Mouse (Mus musculus): ENCODE measurements around the gene Syn3. TPM values are rescaled to one million over a fixed set of nuclear protein-coding genes. Genes with fewer than 3 reads are reported as not detected.
"Not testable (repeated sequence)": the region's sequence is repeated elsewhere in the genome, so short reads cannot be mapped to it uniquely, and the experiment has no call there.

Gene Syn3
- total RNA-seq, 1 experiment from 2014 or later, result 2.3 TPM

DNA sequence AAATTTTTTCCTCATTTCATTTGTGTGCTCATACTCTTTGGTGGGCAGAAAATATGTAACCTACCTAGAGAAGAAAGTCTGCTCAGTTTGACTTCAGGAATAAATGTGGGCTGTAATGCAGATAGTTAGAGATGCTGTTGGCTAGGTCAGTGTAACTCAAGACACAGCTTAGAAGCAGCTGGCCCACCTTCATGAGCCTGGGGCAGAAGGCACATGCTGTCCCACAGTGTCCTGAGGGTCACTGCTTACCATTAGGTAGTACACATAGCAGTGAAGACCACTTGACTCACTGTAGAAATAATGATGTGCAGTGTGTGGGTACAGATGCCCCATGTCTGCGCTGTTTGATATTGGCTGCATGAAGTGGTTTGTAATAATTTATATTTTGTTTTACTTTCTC, 452.3 kb downstream of the Syn3 start:
- DNase-seq, result no peak

DNA sequence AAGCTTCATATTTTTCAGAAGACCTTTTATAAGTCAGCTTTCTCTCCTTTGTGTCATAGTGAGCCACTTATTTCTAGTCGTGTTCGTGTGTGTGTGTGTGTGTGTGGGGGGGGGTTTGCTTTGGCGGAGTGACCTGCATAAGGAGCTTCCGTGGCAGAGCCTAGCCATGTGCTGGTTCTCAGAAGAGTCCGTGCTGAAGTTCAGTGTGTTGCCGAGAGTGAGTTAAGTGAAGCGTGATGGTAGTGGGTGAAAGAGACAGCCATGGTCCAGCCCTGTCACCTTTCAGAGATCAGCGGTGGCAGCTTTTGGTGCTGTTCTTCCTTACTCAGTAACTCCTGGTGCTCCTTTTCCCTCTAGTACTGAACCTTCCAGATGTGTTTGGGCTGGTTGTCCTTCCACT, 454.6 kb downstream of the Syn3 start:
- DNase-seq, result no peak

DNA sequence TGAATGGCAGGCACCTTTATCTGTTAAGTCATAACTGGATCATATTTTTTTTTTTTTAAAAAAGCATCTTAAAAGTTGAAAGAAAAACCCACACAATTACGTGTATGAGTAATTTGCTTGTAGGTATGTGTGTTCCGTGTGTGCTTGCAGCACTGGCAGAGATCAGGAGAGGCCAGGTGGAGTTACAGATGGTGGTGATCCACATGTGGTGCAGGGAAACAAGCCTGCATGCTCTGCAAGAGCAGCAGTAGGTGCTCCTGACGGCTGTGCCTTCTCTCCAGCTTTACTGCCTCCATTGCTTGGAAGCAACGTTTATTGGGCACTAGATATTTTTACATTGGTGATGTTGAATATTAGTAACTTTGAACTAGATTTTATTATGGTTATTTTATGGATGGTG, 455.0 kb downstream of the Syn3 start:
- DNase-seq, result no peak

DNA sequence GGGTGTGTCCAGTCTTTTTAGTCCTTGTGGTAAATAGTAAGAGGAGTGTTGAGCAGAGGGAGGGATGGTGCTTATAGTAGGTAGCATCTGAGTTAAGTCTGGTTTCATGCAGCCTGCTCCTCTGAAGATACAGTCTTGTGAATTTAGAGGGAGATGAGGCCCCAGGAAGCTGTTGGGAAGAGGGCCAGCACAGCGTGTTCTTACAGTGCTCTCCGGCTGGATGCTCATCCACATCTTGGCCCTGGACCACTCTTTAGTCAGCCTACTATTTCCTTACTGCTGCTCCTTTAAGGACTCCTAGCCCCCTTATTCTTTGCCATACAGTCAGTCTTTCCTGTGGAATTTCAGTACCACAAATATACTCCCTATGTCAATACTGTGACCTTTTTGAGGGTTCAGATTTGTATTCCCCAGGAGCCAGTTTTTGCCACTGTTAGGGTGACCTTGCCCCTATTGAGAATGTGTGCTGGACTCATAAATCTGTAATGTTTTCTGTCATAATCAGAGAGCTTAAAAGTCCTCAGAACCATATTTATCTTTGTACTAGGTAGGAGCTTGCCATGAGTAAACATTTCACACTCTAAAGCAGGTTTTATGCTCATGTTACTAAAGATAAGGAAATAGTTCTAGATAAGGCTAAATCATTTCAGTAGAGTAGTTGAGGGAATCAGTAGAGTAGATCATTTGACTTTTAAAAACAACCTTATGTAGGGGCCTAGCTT, 464.5 kb downstream of the Syn3 start:
- no peak for DNase-seq

DNA sequence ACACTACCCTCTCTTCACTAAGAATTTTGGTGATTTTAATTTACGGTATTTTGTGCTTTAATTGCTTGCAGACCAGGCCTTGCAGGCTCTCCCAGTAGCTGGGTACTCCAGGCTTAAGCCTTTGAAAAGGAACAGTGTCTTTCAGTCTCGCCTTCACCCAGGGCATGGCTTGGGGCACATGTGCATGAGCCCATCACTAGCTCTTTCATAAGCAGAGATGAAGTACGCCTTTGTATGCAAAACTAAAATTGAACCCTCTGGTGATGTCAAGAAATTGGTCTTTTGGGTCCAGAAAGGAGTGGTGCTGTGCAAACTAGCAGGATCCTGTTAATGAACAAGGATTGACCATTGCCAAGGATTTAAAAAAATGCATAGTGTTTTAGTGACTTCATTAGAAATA, 466.2 kb downstream of the Syn3 start:
- DNase-seq, result no peak

DNA sequence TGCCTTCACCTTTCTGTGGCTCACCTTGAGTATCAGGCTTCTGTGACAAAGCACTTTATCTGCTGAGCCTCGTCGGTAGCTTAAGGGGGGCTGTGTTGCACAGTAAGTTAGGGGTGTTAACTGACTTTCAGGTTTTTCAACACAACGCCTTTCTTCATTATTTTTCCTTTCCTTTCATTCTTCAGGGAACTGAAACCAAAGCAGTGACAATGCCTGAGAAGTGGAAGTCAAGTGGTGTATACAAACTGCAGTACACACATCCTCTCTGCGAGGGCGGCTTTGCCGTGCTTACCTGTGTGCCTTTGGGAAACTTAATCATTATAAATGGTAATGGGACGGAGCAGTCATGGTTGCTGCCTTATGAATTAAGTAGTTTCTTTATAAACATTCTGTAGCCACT, 468.0 kb downstream of the Syn3 start:
- no peak for DNase-seq

DNA sequence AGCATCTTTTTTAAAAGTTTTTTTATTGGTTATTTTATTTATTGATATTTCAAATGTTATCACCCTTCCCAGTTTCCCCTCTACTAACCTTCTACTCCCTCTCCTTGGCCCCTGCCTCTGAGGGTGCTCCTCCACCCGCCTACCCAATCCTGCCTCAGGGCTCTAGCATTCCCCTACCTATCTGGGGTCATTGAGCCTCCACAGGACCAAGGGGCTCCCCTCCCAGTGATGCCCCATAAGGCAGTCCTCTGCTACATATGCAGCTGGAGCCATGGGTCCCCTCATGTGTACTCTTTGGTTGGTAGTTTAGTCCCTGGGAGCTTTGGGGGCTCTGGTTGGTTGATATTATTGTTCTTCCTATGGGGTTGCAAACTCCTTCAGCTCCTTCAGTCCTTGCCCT, 471.9 kb downstream of the Syn3 start:
- DNase-seq, result not testable (repeated sequence)

DNA sequence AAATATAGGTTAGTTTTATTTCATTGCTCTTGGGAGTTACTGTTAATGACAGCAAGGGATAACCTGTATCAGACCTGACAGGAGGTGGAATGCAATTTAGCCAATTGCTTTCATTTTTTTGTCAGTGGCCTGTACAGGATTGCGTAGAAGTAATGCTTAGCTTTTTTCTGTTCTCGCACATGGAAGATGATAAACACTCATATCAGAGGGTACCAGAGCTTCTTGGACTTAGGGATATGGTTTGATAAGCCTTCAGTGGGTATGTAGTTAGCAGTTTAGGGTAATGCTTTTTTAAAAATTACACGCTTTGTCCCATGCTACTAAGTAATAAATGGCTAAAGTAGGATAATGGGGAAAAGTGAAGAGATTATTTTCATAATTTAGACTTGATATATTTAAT, 472.3 kb downstream of the Syn3 start:
- no peak for DNase-seq

DNA sequence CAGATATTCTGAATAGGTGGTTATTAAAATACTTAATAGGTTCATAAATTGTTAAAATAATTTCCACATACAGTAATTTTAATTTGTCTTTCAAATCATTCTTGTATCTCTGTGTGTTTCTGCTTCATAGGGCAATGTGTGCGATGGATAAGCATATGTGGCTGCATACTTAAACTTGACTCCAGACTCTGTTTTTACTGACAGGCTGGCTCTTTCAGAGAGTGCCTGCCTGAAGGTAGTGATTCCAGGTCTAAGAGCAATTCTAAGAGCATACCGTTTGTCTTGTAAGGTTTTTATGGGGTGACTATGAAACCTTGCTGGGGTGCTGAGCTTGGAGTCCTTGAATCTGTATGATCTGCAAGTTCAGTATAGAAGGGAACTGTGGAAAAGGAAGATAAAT, 472.8 kb downstream of the Syn3 start:
- no peak for DNase-seq

DNA sequence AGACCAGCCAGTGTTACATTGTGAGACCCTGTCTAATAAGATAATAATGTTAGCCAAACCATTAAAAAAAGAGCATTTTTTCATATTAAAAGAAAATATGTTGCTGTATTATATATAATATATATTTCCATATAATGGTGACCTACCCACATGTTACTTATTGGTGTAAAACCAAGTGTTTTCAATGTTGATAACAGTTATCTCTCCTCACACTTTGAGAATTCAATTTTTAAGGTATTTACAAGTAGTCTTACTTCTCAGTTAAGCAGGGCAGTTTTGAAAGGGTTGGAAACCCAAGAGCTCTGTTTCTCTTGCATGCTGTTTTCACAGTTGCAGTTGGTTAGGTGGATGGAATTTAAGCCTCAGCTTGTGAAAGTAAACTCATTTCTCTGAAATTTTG, 475.5 kb downstream of the Syn3 start:
- DNase-seq, result no peak

DNA sequence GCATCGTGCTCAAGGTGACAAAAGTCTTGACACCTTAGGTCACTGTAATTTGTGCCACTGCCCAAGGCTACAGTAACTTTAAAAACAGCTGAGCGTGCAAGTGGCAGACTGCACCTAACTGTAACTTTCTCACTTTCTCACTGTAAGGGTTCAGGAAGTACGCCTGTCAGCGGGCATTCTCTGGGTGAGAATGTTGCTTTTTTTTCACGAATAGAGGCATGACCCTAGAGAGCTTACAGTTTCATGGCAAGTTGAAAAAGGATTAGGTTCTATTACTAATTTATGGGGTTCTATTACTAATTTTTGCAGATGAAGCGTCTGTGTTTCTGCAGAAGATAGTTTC, 476.3 kb downstream of the Syn3 start:
- no peak for DNase-seq

DNA sequence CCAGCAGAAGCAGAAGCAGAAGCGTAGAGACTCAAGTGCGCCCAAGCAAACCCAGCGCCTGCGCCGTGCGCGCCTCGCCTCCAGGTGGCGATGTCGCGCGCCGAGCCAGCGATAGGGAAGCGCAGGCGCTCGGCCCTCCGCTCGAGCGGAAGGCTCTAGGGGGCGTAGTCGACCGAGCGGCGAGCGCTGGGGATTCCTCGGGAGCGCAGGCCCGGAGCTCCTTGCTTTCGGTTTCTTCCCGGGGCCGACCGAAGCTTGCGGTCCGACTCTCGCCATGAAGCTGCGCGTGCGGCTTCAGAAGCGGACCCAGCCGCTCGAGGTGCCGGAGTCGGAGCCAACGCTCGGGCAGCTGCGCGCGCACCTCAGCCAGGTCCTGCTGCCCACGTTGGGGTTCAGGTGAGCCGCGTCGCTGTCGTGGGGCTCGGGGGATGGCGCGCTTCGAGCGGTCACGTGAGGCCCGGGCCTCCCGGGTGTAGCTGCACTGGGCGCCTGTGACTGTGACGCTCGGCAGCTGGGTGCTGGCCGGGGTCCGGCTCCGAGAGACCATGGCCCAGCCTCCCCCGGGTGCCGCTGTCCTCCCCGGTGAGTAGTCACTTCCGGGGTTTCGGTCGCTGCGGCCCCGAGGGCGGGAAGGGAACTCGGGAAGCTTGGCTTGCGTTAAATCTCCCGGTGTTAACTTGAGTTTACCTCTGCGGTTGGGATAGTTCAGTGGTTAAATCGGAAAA, 476.8 kb downstream of the Syn3 start, which contains the start of gene Fbxo7:
TSS of gene Fbxo7 (plus strand) at position 224 of the 725 bp plus-strand sequence.
- DNase-seq, result peak; percentile 95

DNA sequence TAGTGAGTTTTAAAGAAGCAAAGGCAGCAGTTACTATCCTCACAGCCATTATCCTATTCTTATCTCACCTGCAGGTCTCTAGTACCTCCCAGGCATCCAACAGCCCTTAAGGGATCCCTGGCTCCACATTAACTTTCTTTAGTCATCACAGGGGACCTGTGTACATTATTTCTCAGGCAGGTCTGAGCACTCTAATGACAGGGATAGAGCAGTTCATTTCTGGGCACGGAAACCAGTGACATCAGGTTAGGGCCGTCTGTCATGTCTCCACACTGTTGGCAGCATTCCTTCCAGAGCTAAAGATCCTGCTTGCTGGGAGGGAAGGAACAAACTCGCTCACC, 477.3 kb downstream of the Syn3 start:
- DNase-seq, result no peak

DNA sequence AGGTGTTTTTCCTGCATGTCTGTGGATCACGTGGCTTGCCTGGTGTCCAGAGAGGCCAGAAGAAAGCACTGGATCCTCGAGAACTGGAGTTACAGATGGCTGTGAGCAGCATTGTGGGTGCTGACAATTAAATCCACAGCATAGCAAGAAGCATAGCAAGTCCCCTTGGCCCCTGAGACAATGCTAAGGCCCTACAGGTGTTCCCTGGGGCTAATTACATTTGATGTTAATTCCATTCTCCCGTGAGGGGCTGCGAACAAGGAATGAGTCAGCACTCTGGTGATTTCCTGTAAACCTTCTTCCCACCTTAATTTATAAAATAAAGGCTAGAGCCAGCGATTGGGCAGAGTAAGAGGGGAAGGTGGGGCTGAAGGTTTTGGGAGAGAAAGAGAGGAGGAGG, 479.9 kb downstream of the Syn3 start:
- no peak for DNase-seq

DNA sequence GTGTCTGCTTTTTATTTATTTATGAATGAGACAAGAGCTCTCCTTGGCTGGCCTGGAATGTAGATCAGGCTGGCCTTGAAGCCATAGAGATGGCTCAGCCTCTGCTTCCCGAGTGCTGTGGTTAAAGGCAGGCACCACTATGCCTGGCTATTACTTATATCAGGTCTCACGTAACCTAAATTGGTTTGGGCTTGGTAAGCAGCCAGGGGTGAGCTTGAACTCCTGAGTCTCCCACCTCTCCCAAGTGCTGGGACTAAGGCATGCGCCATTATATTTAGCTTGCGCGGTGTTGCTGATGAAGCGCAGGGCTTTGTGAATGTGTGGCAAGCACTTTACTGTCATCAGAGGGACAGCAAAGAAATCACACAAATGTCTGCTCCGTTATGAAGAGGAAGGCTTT, 480.9 kb downstream of the Syn3 start:
- no peak for DNase-seq

DNA sequence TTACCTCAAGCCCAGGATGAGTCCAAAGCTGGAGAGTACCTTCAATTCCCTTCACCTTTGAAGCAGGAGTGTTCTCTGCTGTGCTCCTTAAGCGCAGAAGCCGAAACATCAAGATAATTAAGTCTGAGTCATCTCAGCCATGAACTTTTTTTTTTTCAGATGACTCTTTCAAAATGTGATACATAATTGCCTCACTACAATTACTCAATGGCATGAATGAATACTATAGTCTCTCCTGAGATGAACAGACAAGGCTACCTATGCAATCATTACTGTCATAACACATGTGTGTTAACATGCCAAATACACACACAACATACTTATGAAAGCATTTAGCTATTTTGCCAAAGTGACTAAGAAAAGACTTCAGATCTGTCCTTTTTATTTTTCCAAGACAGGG, 486.9 kb downstream of the Syn3 start, which contains the start of gene Bpifc:
TSS of gene Bpifc (minus strand) at position 115 of the 400 bp plus-strand sequence.
- no peak for DNase-seq

DNA sequence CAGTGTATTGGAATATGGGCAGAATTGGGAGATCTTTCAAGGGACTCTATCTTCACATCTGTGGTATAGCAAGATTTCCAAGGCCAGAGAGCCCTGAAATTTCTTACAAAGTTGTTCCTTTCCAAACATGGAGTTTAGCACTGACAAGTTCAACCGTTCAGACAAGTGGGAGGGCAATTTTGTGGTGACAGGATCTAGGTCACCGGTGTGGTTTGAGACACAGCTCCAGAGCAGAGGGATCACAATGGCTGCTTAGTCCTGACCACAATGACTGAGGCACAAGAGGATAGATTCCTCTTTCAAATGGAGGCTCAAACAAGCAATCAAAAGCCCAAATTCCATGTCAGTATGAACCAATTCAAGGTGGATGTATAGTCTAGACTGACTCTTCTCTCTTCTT, 487.5 kb downstream of the Syn3 start:
- DNase-seq, result no peak

DNA sequence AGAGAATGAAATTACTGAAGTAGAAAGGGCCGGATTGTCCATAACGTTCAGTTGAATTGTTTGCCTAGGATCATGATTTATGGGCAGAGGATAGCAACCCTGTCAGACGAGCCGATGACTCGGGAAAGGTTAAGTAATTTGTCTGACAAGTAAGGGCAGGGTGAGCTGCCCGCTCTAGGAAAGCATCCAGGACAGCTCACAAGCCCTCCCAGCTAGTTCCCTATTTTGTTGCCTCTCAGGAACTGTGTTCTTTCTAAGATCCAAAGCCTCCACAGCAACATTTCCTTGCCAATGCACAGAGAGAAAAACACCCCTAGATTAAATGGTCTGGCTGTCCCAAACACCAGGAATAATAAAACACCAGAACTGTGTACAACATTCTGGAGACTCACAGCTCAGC, 488.1 kb downstream of the Syn3 start:
- peak; percentile 50 for DNase-seq

DNA sequence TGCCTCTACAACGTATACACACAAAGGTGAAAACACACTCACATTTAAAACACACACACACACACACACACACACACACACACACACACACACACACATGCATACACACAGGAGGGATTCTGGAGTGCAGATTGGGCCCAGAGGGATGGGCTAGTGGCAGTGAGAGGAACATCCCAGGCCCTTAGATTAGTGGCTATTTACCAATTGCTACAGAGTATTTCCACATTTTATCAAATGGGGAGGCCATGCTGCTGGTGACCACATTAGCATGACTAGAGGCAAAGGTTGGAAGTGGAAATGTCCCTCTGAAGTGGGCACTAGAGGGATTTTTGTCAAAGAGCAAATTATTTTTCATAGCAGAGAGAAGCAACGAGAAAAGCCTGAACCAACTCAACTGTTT, 489.0 kb downstream of the Syn3 start:
- DNase-seq, result no peak

DNA sequence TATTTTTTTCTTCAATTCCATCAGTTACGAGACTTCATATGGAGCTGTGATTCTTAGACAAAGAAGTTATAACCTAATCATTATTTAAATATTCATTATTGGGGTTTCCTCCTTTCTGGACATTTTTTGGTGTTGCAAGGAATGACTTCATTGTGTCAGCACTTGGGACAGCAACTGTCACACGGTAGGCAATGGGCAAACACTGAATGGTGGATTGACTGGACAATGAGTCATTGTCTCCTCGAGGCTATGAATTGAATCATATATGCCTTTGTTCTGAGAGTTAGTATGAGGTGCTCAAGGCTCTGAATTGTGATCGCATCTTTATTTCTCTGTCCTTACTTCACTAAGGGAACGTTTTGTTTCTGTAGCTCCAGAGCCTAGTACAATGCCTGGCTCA, 492.2 kb downstream of the Syn3 start:
- no peak for DNase-seq
